Mouse (Mus musculus): ENCODE measurements at regions not wholly inside any gene's neighbourhood (a gene's known extent, or its start where the extent isn't known, plus 50 kb on each side); places are given as distances from the start of the nearest gene placed in this dataset.

- no peak for TF ChIP-seq CTCF (IDR thresholded peaks at IDR 0.05; ENCODE audit: insufficient read depth, low read length)
- no peak for TF ChIP-seq POLR2A (IDR thresholded peaks at IDR 0.05; ENCODE audit: borderline replicate concordance, extremely low read depth, low read depth, low read length)
Measured at GRCm38 (mm10) chr13:90340647-90341160, 251.3 kb upstream of the Xrcc4 start.

All from lung, adult 2 months (tissue).